Mouse (Mus musculus) embryonic facial prominence, embryonic 13.5 days (tissue): ENCODE data around the gene Rcan2. TPM values are rescaled to one million over a fixed set of nuclear protein-coding genes. Genes with fewer than 3 reads are reported as not detected.

Experiments
- ATAC-seq: fragments of 200-750 bp; cut with Nextera tagmentation; 2 replicates; pipeline ENCODE4 v1.8.0; 2017; ENCODE audit warnings: low read depth; ENCODE audit not compliant: insufficient number of reproducible peaks, insufficient read depth, low FRiP score, low TSS enrichment
- H3K27ac ChIP-seq: fragments of 300-500 bp; sonication (generic); 2 replicates; pipeline ENCODE4 v1.5.1; 2015; ENCODE audit warnings: moderate library complexity, mild to moderate bottlenecking, inconsistent platforms
- H3K27me3 ChIP-seq: fragments of 300-500 bp; sonication (generic); 2 replicates; pipeline ENCODE4 v1.6.1; 2015; ENCODE audit warnings: mild to moderate bottlenecking, inconsistent platforms
- H3K36me3 ChIP-seq: fragments of 300-500 bp; sonication (generic); 2 replicates; pipeline ENCODE4 v1.6.1; 2015; ENCODE audit warnings: mild to moderate bottlenecking, inconsistent platforms
- H3K4me1 ChIP-seq: fragments of 300-500 bp; sonication (generic); 2 replicates; pipeline ENCODE4 v1.6.1; 2015; ENCODE audit warnings: inconsistent platforms
- H3K4me2 ChIP-seq: fragments of 300-500 bp; sonication (generic); 2 replicates; pipeline ENCODE4 v1.6.1; 2015; ENCODE audit warnings: moderate library complexity, mild to moderate bottlenecking, inconsistent platforms
- H3K4me3 ChIP-seq: fragments of 300-500 bp; sonication (generic); 2 replicates; pipeline ENCODE4 v1.5.1; 2015; ENCODE audit warnings: mild to moderate bottlenecking, inconsistent platforms
- H3K9ac ChIP-seq: fragments of 300-500 bp; sonication (generic); 2 replicates; pipeline ENCODE4 v1.6.1; 2015; ENCODE audit warnings: mild to moderate bottlenecking, inconsistent platforms
- H3K9me3 ChIP-seq: fragments of 300-500 bp; sonication (generic); 2 replicates; pipeline ENCODE4 v1.6.1; 2016; ENCODE audit warnings: inconsistent platforms
- WGBS: fragments of 180-500 bp; shearing (Covaris S2); methylation state at CpG from one replicate; pipeline ENCODE4 v1.1.7; 2015; ENCODE audit warnings: mixed read lengths; 5-methylcytosine and 5-hydroxymethylcytosine counted together
- polyA plus RNA-seq: library from polyadenylated mRNA; unstranded; fragments of >200 nt; fragmentation: Nextera tagmentation; extraction: Ambion mirVana; gene quantifications from 2 replicates; pipeline ENCODE4 v1.2.1, GENCODE M21; 2015

Gene Rcan2
- 5.4 and 5.9 TPM in 2 replicates for polyA plus RNA-seq

DNA sequence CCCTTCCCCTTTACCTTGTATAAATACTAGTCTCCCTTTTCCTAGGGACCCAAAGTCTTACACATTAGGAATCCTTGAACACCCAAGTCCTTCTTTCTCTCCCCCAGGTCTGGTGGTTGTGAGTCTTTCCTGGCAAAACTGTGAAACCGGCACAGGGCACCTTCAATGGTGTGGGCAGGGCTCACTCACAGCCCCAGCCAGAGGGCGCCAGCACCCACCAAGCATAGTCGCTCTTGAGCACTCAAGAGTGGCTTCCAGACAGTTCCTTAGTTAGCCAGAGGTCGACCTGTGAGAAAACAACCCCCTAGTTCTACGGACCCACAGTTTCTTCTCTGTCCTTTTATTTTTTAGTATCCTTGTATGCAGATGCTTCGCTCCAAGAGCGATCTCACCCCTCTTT is at the start of gene Rcan2:
Rcan2 (plus strand) TSS at position 275 of the 400 bp plus-strand sequence.
- 2% methylated on average over 7 of the region's 7 CpGs for WGBS
- Histone ChIP-seq H3K36me3 (no peaks in the 10 kb centered on the region), H3K9ac (peak within 1 kb of the TSS; percentile 68), H3K4me2 (peak within 1 kb of the TSS; percentile 96), H3K9me3 (no peaks in the 10 kb centered on the region), H3K4me1 (peaks cover 6% of the 10 kb centered on the region; the same call in 1 of the 2 replicates), H3K4me3 (peak within 1 kb of the TSS; percentile 60), H3K27ac (no peak within 1 kb of the TSS), H3K27me3 (peaks cover 37% of the 10 kb centered on the region)
- no peak for ATAC-seq

DNA sequence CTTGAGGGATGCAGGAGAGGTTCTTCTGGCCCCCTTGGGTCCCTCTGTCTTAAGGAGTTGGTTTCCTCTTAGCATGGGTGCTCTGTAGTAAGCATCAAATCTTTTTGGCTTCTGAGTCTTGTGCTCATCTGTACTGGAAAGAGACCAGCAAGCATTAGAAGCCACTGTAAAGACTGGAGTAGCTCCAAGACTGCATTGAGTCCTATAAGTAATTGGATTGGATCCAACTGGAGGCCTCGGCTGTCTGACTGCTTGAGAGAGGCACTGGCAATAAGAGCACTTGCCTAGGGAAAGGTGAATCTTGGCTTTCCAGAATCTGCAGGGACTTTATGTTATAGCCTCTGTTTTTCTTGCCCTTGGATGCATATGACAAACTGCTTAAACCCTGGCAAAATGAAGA is 48.3 kb upstream of the Rcan2 start:
- H3K4me2 ChIP-seq, result no peak overlapping the region
- no peaks in the 10 kb centered on the region for H3K27me3 ChIP-seq
- no peak overlapping the region for H3K4me3 ChIP-seq
- H3K4me1 ChIP-seq, result no peaks in the 10 kb centered on the region
- 41% methylated on average over 1 of the region's 1 CpGs for WGBS
- H3K36me3 ChIP-seq, result no peaks in the 10 kb centered on the region
- H3K9me3 ChIP-seq, result no peaks in the 10 kb centered on the region
- no peak for ATAC-seq
- H3K9ac ChIP-seq, result no peak overlapping the region
- H3K27ac ChIP-seq, result no peak overlapping the region

DNA sequence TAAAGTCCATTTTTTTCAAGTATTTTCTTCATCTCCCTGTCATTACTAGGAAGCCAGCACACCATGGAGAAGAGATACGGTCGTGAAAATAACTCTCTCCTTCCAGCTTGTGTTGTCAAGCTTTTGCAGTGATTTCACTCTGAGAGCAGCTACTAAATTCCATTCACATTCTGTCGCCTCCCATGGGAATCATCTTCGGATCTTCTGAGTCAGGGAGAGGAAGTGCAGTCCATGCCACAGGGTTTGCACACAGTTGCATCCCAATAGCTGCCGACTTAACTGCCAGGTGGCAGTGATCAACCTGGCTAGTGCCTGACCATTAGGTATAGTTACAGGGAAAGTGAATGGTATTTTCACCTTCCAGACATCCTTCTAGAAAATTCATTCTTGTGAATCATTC is 46.5 kb upstream of the Rcan2 start:
- 56% methylated on average over 5 of the region's 5 CpGs for WGBS
- Histone ChIP-seq H3K27me3 (no peaks in the 10 kb centered on the region), H3K9me3 (no peaks in the 10 kb centered on the region), H3K27ac (no peak overlapping the region), H3K4me2 (no peak overlapping the region), H3K4me3 (no peak overlapping the region), H3K9ac (no peak overlapping the region), H3K4me1 (no peaks in the 10 kb centered on the region), H3K36me3 (no peaks in the 10 kb centered on the region)
- ATAC-seq, result no peak

DNA sequence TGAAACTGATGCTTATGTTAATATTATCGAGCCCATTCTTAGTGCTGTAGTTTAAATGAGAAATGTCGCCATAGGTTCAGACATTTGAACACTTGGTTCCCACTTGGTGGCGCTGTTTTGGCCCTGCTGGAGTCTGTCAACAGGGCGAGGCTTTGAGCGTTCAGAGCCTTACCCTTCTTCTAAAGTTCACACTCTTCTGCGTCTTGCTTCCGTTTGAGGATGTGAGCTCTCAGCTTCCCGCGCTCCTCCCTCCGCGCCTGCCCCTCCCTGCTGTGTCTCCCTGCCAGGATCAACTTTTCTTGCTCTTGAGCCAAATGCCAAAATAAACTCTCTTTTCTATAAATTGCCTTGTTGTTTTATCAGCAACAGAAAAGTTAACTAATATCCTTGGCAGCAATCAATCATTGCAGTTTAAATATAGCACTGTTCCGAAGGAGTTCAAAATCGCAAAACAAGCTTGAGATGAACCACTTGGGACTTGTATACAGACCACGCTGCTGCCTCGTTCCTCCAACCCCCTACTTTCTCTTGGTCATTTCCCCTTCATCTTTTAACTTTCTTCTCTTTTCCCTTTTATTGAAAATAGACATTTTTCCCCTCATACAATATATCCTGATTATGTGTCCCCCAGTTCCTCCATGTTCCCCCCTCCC is 42.4 kb upstream of the Rcan2 start:
- Histone ChIP-seq H3K36me3 (no peaks in the 10 kb centered on the region), H3K4me1 (no peaks in the 10 kb centered on the region), H3K9ac (no peak overlapping the region), H3K27ac (no peak overlapping the region), H3K4me3 (no peak overlapping the region), H3K4me2 (no peak overlapping the region), H3K27me3 (no peaks in the 10 kb centered on the region), H3K9me3 (no peaks in the 10 kb centered on the region)
- WGBS, result 55% methylated on average over 15 of the region's 15 CpGs
- no peak for ATAC-seq

DNA sequence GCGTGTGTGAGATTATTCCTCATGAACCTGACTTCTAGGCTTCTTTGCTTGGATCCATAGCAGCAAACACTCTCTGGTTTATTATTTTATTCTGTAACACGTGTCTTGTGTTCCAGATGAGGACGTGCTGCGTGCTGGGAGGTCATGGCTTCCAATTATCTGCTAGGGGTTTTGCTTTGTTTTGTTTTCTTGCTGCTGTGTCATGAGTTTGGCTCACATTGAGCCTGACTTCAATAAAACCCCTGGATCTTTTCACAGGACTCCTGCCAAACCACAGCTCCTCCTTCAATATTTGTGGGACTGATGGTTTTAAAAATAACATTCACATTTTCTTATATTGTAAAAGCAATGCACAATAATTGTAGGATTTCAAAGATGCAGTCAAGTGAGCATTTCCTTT is 16.6 kb upstream of the Rcan2 start:
- H3K36me3 ChIP-seq, result no peaks in the 10 kb centered on the region
- H3K4me3 ChIP-seq, result no peak overlapping the region
- H3K27ac ChIP-seq, result no peak overlapping the region
- no peak overlapping the region for H3K4me2 ChIP-seq
- no peaks in the 10 kb centered on the region for H3K27me3 ChIP-seq
- no peak overlapping the region for H3K9ac ChIP-seq
- H3K4me1 ChIP-seq, result no peaks in the 10 kb centered on the region
- H3K9me3 ChIP-seq, result no peaks in the 10 kb centered on the region
- no peak for ATAC-seq
- 45% methylated on average over 4 of the region's 4 CpGs for WGBS

DNA sequence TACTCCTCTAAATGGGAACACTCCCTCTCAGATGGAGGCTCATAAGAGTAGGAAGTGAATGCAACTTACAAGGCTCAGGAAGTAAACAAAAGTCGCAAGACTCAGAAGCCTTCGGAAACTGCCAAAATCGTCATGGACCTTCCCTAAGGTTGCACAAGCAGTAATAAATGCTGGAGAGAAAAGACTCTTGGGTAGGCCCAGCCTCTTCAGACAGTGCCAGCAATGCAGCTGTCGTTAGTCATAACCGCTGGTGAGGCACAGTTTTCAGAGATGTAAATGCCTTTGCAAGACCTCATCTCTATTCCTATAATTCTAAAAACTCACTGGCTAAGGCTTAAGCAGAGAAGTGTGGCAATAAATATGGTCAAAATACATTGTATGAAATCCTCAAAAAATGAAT is 12.9 kb upstream of the Rcan2 start:
- no peak for ATAC-seq
- 87% methylated on average over 5 of the region's 5 CpGs for whole genome bisulfite sequencing
- no peak overlapping the region for H3K9ac ChIP-seq
- H3K4me1 ChIP-seq, result no peaks in the 10 kb centered on the region
- no peaks in the 10 kb centered on the region for H3K27me3 ChIP-seq
- H3K9me3 ChIP-seq, result no peaks in the 10 kb centered on the region
- no peak overlapping the region for H3K27ac ChIP-seq
- no peaks in the 10 kb centered on the region for H3K36me3 ChIP-seq
- H3K4me3 ChIP-seq, result no peak overlapping the region
- H3K4me2 ChIP-seq, result no peak overlapping the region

DNA sequence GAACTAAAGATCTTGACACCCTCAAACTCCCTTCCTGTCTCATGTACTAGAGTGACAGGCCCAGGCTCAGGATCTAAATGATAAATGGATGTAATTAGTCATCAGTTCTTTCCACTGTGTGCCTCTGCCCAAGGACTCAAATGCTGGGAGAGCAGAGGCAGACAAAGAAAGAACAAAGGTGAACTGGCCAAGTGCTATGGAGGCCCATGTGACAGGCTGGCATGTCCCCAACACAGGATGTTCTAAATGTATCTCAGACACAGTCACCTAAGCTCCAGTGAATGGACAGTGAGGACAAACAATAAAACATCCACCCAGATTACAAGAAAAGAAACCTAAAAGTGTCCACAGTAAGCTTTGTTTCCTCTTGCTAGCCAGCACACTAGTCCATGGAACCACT is 11.8 kb upstream of the Rcan2 start:
- Histone ChIP-seq H3K4me3 (no peak overlapping the region), H3K27me3 (no peaks in the 10 kb centered on the region), H3K4me1 (no peaks in the 10 kb centered on the region), H3K9ac (no peak overlapping the region), H3K27ac (no peak overlapping the region), H3K9me3 (no peaks in the 10 kb centered on the region), H3K36me3 (no peaks in the 10 kb centered on the region), H3K4me2 (no peak overlapping the region)
- ATAC-seq, result no peak

DNA sequence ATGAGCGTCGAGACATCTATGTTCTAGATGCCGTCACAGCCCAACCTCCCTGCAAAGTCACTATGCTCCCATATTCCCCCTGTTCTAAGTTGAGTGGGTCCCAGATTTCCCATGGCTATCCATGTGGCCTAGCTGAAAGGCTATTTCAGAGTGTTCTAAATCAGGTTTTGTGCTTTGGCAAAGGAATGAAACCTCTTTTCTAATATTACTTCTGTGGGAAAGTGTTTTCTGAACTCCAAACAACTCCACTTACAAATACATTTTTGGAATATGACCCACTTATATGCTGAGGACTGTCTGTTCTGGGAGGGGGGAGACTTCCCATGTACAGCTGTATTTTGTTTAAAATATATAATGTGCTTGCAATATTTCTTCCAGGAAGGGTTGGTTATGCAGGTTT is 9.4 kb upstream of the Rcan2 start:
- no peak for ATAC-seq
- WGBS, result 86% methylated on average over 3 of the region's 3 CpGs

DNA sequence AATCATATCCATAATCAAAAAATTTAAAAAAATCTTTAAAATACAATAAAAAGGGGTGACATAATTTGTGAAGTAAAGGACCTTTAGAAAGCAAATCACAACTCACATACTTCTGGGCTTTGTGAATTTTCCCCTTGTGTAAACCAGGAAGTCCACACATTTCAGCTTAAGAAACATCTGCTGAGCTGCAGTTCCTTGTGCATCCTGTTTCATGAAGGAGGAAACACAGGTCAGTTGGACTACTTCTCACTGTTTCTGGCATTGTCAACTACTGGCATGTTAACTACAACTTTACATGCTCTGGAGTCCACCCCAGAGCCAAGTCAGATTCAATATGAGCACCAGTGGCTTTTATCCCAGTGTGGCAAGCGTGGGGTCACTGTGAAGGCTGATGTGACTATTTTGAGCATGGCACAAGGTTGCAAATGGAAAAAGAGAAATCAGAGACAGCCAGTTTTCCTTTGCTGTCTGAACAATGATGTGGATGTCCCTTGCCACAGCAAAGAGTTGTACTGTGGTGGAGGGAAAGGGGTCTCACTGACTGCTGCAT is 6.3 kb upstream of the Rcan2 start:
- no peaks in the 10 kb centered on the region for H3K9me3 ChIP-seq
- H3K4me1 ChIP-seq, result no peaks in the 10 kb centered on the region
- H3K4me2 ChIP-seq, result no peak overlapping the region
- no peak for ATAC-seq
- H3K27ac ChIP-seq, result no peak overlapping the region
- H3K27me3 ChIP-seq, result no peaks in the 10 kb centered on the region
- no peaks in the 10 kb centered on the region for H3K36me3 ChIP-seq
- H3K9ac ChIP-seq, result no peak overlapping the region
- WGBS, result 75% methylated on average over 1 of the region's 1 CpGs
- no peak overlapping the region for H3K4me3 ChIP-seq

More for the DNA sequence above, 9.4 kb upstream of the Rcan2 start:
- H3K4me2 ChIP-seq, result no peak overlapping the region
- no peaks in the 10 kb centered on the region for H3K9me3 ChIP-seq
- no peak overlapping the region for H3K4me3 ChIP-seq
- no peak overlapping the region for H3K27ac ChIP-seq
- H3K9ac ChIP-seq, result no peak overlapping the region
- no peaks in the 10 kb centered on the region for H3K36me3 ChIP-seq
- H3K27me3 ChIP-seq, result no peaks in the 10 kb centered on the region
- H3K4me1 ChIP-seq, result no peaks in the 10 kb centered on the region

DNA sequence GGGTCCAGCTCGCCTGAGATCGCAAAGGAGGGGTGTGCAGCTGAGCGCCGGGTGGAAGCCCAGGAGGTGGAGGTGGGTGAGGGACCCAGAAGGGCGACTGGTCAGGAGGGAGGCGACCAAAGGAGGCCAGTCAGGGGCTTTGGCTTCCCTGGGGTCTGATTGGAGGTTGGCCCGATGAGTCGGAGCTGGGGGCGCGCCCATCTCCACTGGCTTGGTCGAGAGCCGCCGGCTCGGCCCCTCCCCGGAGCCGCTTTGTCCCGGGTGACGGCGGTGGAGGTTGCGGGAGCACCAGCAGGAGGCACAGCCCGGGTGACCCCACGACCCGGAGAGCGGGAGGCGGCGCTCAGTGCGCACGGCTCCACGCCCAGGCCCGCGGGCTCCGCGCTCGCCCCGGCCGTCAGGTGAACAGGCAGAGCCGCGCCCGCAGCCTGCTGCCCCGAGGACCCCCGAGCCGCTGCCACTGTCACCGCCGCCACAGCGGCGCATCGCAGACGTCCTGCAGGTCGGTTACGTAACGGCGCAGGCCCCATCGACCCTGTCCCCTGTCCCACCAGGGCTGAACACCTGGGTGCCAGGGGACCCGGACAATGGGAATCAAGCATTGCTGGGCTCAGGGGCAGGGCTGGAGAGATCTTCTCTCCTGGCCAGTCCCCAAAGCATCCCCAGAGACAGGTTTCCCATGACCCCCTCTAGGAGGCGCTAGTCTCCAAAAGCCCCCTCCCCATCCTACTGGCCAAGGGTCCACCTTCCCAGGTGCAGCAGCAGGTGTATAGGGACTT is 633 bp downstream of the Rcan2 start:
- Histone ChIP-seq H3K9ac (peak overlapping the region; percentile 68), H3K4me1 (peaks cover 6% of the 10 kb centered on the region; the same call in 1 of the 2 replicates), H3K9me3 (no peaks in the 10 kb centered on the region), H3K27me3 (peaks cover 37% of the 10 kb centered on the region), H3K27ac (no peak overlapping the region), H3K36me3 (no peaks in the 10 kb centered on the region), H3K4me2 (peak overlapping the region; percentile 96), H3K4me3 (peak overlapping the region; percentile 60)
- under 1% methylated on average over 55 of the region's 55 CpGs for WGBS
- ATAC-seq, result peak; percentile 69

DNA sequence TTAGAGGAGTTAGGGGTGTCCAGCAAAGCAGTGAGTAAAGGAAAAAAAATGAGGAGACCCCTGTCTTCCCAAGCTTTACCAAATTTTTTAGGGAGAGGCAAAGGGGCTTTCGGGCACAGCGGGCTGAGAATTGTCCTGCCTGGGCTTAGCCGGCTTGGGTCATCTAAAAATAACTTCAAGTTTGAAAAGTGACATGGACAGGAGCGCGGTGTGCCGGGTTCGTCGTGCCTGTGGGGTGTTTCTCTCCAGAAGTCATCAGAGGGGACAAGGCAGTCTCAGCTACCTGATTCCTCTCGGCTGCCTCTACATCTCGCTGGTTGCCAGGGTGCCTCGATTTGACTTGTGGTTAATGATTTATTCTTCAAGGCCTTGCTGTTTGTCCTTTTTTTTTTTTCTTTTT is 1.3 kb downstream of the Rcan2 start:
- ATAC-seq, result no peak
- Histone ChIP-seq H3K4me2 (peak overlapping the region; percentile 96), H3K27me3 (peaks cover 37% of the 10 kb centered on the region), H3K4me1 (peaks cover 6% of the 10 kb centered on the region; the same call in 1 of the 2 replicates), H3K9ac (peak overlapping the region; percentile 68; the same call in 1 of the 2 replicates), H3K9me3 (no peaks in the 10 kb centered on the region), H3K4me3 (peak overlapping the region; percentile 60), H3K27ac (no peak overlapping the region), H3K36me3 (no peaks in the 10 kb centered on the region)
- WGBS, result 66% methylated on average over 11 of the region's 11 CpGs

DNA sequence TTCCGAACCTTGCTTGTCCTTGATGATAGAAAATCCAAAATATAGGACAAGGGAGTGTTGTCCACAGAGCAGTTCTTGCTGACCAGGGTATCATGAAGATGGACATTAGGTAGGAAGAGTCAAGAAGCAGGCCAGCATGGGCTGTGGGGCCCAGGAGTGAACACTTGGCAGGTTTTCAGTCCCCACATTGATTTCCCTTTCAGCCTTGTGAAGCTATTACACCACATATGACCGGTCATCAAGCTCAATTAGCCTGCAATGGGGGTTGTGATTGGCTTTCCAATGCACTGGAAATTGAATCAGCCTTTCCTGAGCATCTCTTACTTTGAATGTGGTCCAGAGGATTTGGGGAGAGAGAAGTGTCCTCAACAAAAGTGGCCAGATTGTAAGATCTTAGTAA is 2.0 kb downstream of the Rcan2 start:
- WGBS, result 86% methylated on average over 2 of the region's 2 CpGs
- Histone ChIP-seq H3K27me3 (peaks cover 37% of the 10 kb centered on the region), H3K9me3 (no peaks in the 10 kb centered on the region), H3K36me3 (no peaks in the 10 kb centered on the region), H3K4me2 (no peak overlapping the region), H3K9ac (no peak overlapping the region), H3K27ac (no peak overlapping the region), H3K4me1 (peaks cover 6% of the 10 kb centered on the region; the same call in 1 of the 2 replicates), H3K4me3 (no peak overlapping the region)
- no peak for ATAC-seq
